Mouse (Mus musculus) myocyte (in vitro differentiated cells): Measurements from ENCODE around the gene Izumo1.

ENCODE experiments used
- E2F4 ChIP-seq: IDR thresholded peaks from one replicate; pipeline ENCODE4 v1.6.1; 2011; ENCODE audit warnings: mild to moderate bottlenecking, control low read depth, moderate library complexity; ENCODE audit not compliant: insufficient read depth
- MAX ChIP-seq: IDR thresholded peaks from one replicate; pipeline ENCODE4 v1.6.1; 2011; ENCODE audit warnings: low read depth, mild to moderate bottlenecking, control low read depth
- POLR2A ChIP-seq: IDR thresholded peaks from one replicate; pipeline ENCODE4 v1.6.1; 2011; ENCODE audit warnings: low read depth, mild to moderate bottlenecking, control low read depth, moderate library complexity; ENCODE audit not compliant: insufficient read length
- REST ChIP-seq: IDR thresholded peaks from one replicate; pipeline ENCODE4 v1.6.1; 2011; ENCODE audit warnings: mild to moderate bottlenecking, control low read depth, moderate library complexity; ENCODE audit not compliant: insufficient read depth, insufficient read length
- TCF12 ChIP-seq: IDR thresholded peaks from one replicate; pipeline ENCODE4 v1.6.1; 2011; ENCODE audit warnings: mild to moderate bottlenecking, control low read depth; ENCODE audit not compliant: poor library complexity, insufficient read depth, severe bottlenecking

DNA sequence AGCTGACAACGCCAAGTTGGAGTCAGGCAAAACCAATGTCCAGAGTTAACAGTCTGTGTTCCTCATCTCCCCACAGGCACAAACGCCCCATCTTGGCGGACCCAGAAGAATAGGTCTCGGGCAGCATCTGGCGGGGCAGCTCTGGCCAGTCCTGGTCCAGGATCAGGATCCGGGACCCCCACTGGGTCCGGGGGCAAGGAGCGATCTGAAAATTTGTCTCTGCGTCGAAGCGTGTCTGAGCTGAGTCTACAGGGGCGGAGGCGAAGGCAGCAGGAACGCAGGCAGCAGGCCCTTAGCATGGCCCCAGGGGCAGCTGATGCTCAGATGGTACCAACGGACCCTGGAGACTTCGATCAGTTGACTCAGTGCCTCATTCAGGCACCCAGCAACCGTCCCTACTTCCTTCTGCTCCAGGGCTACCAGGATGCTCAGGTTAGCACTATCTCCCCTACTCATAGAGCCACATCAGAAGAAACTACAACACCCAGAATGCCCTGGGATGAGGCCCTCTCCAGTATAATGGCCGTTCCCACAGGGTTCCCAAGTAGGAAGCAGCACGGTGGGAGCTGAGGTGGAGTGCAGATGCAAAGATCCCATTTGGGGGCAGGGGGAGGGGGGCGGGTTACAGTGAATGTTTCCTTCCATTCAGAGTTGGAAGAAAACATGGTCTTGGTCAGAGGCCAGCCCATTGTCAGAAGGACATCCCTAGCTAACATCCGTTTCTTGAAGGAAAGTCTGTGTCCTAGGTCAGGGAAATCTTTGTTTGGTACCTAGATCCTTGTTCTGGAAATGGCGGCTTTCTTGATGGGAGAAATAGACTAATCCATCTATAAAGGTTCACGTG, 8.7 kb downstream of the Izumo1 start:
- TF ChIP-seq E2F4 (no peak), REST (no peak), TCF12 (no peak), POLR2A (no peak), MAX (no peak)
